Mouse (Mus musculus): ENCODE measurements around the gene Bpi. TPM values are rescaled to one million over a fixed set of nuclear protein-coding genes. Genes with fewer than 3 reads are reported as not detected.

Bpi gene
- polyA plus RNA-seq, 1 experiment from 2014 or later = not detected

DNA sequence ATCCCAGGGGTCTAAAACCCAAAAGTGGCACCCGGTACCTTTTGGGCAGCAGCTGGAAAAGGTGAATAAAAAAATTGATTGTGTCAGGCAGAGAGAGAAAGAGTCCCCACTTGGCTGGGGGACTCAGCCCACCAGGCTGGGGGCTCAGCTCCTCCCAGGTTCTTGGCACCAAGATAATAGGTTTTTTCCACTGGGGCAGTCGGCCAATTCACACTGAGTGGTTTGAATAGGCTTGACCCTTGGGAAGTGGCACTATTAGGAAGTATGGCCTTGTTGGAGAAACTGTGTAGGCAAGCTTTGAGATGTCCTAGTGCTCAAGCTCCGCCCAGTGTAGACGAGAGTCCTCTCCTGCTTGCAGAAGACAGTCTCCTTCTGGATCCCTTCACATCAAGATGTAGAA lies 41.8 kb downstream of the Bpi start:
- 43% methylated on average over 4 of the region's 4 CpGs for WGBS
- no peaks in the 10 kb centered on the region for H3K9me3 ChIP-seq (ENCODE audit: control insufficient read depth, low read length)
- H3K36me3 ChIP-seq (ENCODE audit: control insufficient read depth, insufficient read depth) = no peaks in the 10 kb centered on the region
- peaks cover 7% of the 10 kb centered on the region; the same call in 1 of the 2 replicates for H3K4me1 ChIP-seq (replicated peaks; ENCODE audit: control insufficient read depth, insufficient read depth, low read length)
- H3K9ac ChIP-seq (replicated peaks; ENCODE audit: low read depth, low read length) = no peak overlapping the region
- H3K27me3 ChIP-seq (replicated peaks; ENCODE audit: control insufficient read depth, insufficient read depth, low read length) = no peaks in the 10 kb centered on the region
- H3K4me2 ChIP-seq (ENCODE audit: low read length) = no peak overlapping the region
- peak; percentile 28; the same call in 1 of the 2 replicates for ATAC-seq
- H3K27ac ChIP-seq (ENCODE audit: low read length) = no peak overlapping the region
- no peak overlapping the region for H3K4me3 ChIP-seq (replicated peaks; ENCODE audit: low read length)

GRCm38 (mm10) chr2:158302807-158303206 lies 44.9 kb downstream of the Bpi start:
- H3K27ac ChIP-seq (ENCODE audit: low read length) = no peak overlapping the region
- ATAC-seq = no peak
- H3K4me1 ChIP-seq (replicated peaks; ENCODE audit: control insufficient read depth, insufficient read depth, low read length) = peaks cover 7% of the 10 kb centered on the region; the same call in 1 of the 2 replicates
- H3K27me3 ChIP-seq (replicated peaks; ENCODE audit: control insufficient read depth, insufficient read depth, low read length) = no peaks in the 10 kb centered on the region
- H3K4me3 ChIP-seq (replicated peaks; ENCODE audit: low read length) = no peak overlapping the region
- H3K4me2 ChIP-seq (ENCODE audit: low read length) = no peak overlapping the region
- 97% methylated on average over 3 of the region's 3 CpGs for WGBS
- no peaks in the 10 kb centered on the region for H3K36me3 ChIP-seq (ENCODE audit: control insufficient read depth, insufficient read depth)
- no peaks in the 10 kb centered on the region for H3K9me3 ChIP-seq (ENCODE audit: control insufficient read depth, low read length)
- H3K9ac ChIP-seq (replicated peaks; ENCODE audit: low read depth, low read length) = no peak overlapping the region

DNA sequence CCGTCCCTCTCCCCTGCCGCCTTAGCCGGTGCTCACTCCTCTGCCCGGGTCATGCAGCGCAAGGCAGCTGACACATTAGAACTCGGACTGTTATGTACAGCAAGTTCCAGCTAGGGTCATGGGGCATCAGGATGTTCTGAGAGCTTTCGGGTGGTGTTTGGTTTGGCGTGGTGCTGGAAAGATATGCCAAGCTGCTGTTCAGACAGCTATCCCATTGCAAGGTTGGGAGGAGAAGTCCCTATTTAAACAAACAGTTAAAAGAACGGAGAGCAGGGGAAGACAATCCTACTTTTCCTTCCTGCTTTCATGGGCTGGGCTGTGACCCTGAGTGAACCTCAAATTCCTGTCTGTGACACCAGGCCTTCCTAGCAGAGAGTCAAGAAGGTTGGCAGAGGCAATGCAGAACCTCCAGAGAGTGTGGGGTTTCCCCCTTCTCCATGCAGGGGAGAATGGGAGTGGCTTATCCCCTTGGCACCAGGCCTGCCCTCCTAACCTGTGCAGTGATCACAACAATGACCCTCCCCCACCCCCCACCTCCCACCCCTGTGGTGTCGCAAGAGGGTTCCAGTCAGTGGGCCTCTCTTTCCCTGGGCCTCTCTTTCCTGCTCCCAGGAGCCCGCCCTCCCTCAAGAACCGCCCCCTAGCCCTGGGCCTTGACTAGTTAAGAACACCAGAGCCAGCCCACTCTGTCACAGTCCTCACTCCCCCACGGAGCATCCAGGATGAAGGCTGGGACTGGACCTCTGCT lies 48.2 kb downstream of the Bpi start, which contains the start of gene Lbp:
TSS of gene Lbp (plus strand) at position 546 of the 748 bp plus-strand sequence.
- no peak for ATAC-seq
- no peaks in the 10 kb centered on the region for H3K27me3 ChIP-seq (replicated peaks; ENCODE audit: control insufficient read depth, insufficient read depth, low read length)
- H3K4me3 ChIP-seq (replicated peaks; ENCODE audit: low read length) = no peak within 1 kb of the TSS
- WGBS = 54% methylated on average over 13 of the region's 13 CpGs
- H3K27ac ChIP-seq (ENCODE audit: low read length) = no peak within 1 kb of the TSS
- H3K36me3 ChIP-seq (ENCODE audit: control insufficient read depth, insufficient read depth) = no peaks in the 10 kb centered on the region
- H3K4me1 ChIP-seq (replicated peaks; ENCODE audit: control insufficient read depth, insufficient read depth, low read length) = no peaks in the 10 kb centered on the region
- H3K9ac ChIP-seq (replicated peaks; ENCODE audit: low read depth, low read length) = no peak within 1 kb of the TSS
- no peak within 1 kb of the TSS for H3K4me2 ChIP-seq (ENCODE audit: low read length)
- no peaks in the 10 kb centered on the region for H3K9me3 ChIP-seq (ENCODE audit: control insufficient read depth, low read length)

GRCm38 (mm10) chr2:158306696-158307049 lies 48.8 kb downstream of the Bpi start:
- no peak for ATAC-seq
- 41% methylated on average over 6 of the region's 6 CpGs for WGBS
- no peak overlapping the region for H3K4me2 ChIP-seq (ENCODE audit: low read length)
- H3K9ac ChIP-seq (replicated peaks; ENCODE audit: low read depth, low read length) = no peak overlapping the region
- no peak overlapping the region for H3K4me3 ChIP-seq (replicated peaks; ENCODE audit: low read length)
- no peaks in the 10 kb centered on the region for H3K27me3 ChIP-seq (replicated peaks; ENCODE audit: control insufficient read depth, insufficient read depth, low read length)
- H3K27ac ChIP-seq (ENCODE audit: low read length) = no peak overlapping the region
- H3K36me3 ChIP-seq (ENCODE audit: control insufficient read depth, insufficient read depth) = no peaks in the 10 kb centered on the region
- no peaks in the 10 kb centered on the region for H3K4me1 ChIP-seq (replicated peaks; ENCODE audit: control insufficient read depth, insufficient read depth, low read length)
- H3K9me3 ChIP-seq (ENCODE audit: control insufficient read depth, low read length) = no peaks in the 10 kb centered on the region

DNA sequence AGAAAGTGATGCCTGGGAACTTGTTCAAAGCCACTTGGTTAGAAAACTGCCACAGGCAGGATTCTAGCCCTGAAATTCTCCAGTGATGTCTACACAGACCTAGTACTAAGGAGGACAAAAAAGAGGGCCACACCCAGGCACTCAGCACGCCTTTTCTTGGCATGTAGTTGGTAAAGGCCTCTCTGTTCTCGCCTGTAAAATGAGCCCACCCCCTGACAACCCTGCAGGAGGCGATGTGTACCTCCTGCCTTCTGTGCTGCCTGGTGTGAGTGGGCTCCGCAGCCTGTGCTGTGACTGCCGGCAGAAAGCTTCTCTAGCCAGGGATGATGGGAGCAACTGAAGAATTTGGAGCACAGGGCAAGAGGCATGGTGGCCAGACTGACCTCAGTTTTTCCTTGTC lies 50.4 kb downstream of the Bpi start:
- no peaks in the 10 kb centered on the region for H3K4me1 ChIP-seq (replicated peaks; ENCODE audit: control insufficient read depth, insufficient read depth, low read length)
- H3K4me3 ChIP-seq (replicated peaks; ENCODE audit: low read length) = no peak overlapping the region
- 50% methylated on average over 5 of the region's 5 CpGs for WGBS
- no peak overlapping the region for H3K27ac ChIP-seq (ENCODE audit: low read length)
- no peaks in the 10 kb centered on the region for H3K36me3 ChIP-seq (ENCODE audit: control insufficient read depth, insufficient read depth)
- H3K27me3 ChIP-seq (replicated peaks; ENCODE audit: control insufficient read depth, insufficient read depth, low read length) = no peaks in the 10 kb centered on the region
- H3K4me2 ChIP-seq (ENCODE audit: low read length) = no peak overlapping the region
- H3K9ac ChIP-seq (replicated peaks; ENCODE audit: low read depth, low read length) = no peak overlapping the region
- H3K9me3 ChIP-seq (ENCODE audit: control insufficient read depth, low read length) = no peaks in the 10 kb centered on the region
- ATAC-seq = no peak

- Histone ChIP-seq H3K4me2 (ENCODE audit: low read length) (no peak overlapping the region), H3K27ac (ENCODE audit: low read length) (no peak overlapping the region), H3K9me3 (ENCODE audit: control insufficient read depth, low read length) (no peaks in the 10 kb centered on the region), H3K9ac (replicated peaks; ENCODE audit: low read depth, low read length) (no peak overlapping the region), H3K4me3 (replicated peaks; ENCODE audit: low read length) (no peak overlapping the region), H3K4me1 (replicated peaks; ENCODE audit: control insufficient read depth, insufficient read depth, low read length) (peaks cover 4% of the 10 kb centered on the region), H3K36me3 (ENCODE audit: control insufficient read depth, insufficient read depth) (no peaks in the 10 kb centered on the region), H3K27me3 (replicated peaks; ENCODE audit: control insufficient read depth, insufficient read depth, low read length) (no peaks in the 10 kb centered on the region)
- 91% methylated on average over 1 of the region's 1 CpGs for WGBS
- ATAC-seq = no peak
These were observed 55.2 kb downstream of the Bpi start for GRCm38 (mm10) chr2:158313089-158313488.

GRCm38 (mm10) chr2:158316371-158316770 lies 58.5 kb downstream of the Bpi start:
- no peaks in the 10 kb centered on the region for H3K27me3 ChIP-seq (replicated peaks; ENCODE audit: control insufficient read depth, insufficient read depth, low read length)
- H3K4me2 ChIP-seq (ENCODE audit: low read length) = no peak overlapping the region
- no peak overlapping the region for H3K27ac ChIP-seq (ENCODE audit: low read length)
- no peak for ATAC-seq
- H3K9ac ChIP-seq (replicated peaks; ENCODE audit: low read depth, low read length) = no peak overlapping the region
- WGBS = 69% methylated on average over 8 of the region's 8 CpGs
- no peaks in the 10 kb centered on the region for H3K36me3 ChIP-seq (ENCODE audit: control insufficient read depth, insufficient read depth)
- H3K4me3 ChIP-seq (replicated peaks; ENCODE audit: low read length) = no peak overlapping the region
- no peaks in the 10 kb centered on the region for H3K9me3 ChIP-seq (ENCODE audit: control insufficient read depth, low read length)
- peaks cover 4% of the 10 kb centered on the region for H3K4me1 ChIP-seq (replicated peaks; ENCODE audit: control insufficient read depth, insufficient read depth, low read length)

GRCm38 (mm10) chr2:158317026-158317425 lies 59.1 kb downstream of the Bpi start:
- Histone ChIP-seq H3K9me3 (ENCODE audit: control insufficient read depth, low read length) (no peaks in the 10 kb centered on the region), H3K9ac (replicated peaks; ENCODE audit: low read depth, low read length) (no peak overlapping the region), H3K27ac (ENCODE audit: low read length) (no peak overlapping the region), H3K36me3 (ENCODE audit: control insufficient read depth, insufficient read depth) (no peaks in the 10 kb centered on the region), H3K27me3 (replicated peaks; ENCODE audit: control insufficient read depth, insufficient read depth, low read length) (no peaks in the 10 kb centered on the region), H3K4me1 (replicated peaks; ENCODE audit: control insufficient read depth, insufficient read depth, low read length) (peaks cover 4% of the 10 kb centered on the region), H3K4me2 (ENCODE audit: low read length) (no peak overlapping the region), H3K4me3 (replicated peaks; ENCODE audit: low read length) (no peak overlapping the region)
- ATAC-seq = peak; percentile 82
- WGBS = 5% methylated on average over 5 of the region's 5 CpGs

- 88% methylated on average over 6 of the region's 6 CpGs for WGBS
- no peaks in the 10 kb centered on the region for H3K9me3 ChIP-seq (ENCODE audit: control insufficient read depth, low read length)
- no peak overlapping the region for H3K27ac ChIP-seq (ENCODE audit: low read length)
These were observed 63.7 kb downstream of the Bpi start for GRCm38 (mm10) chr2:158321596-158321995.

GRCm38 (mm10) chr2:158322845-158323244 lies 65.0 kb downstream of the Bpi start:
- Histone ChIP-seq H3K9me3 (ENCODE audit: control insufficient read depth, low read length) (no peaks in the 10 kb centered on the region), H3K36me3 (ENCODE audit: control insufficient read depth, insufficient read depth) (no peaks in the 10 kb centered on the region), H3K27ac (ENCODE audit: low read length) (no peak overlapping the region), H3K9ac (replicated peaks; ENCODE audit: low read depth, low read length) (no peak overlapping the region), H3K4me2 (ENCODE audit: low read length) (no peak overlapping the region), H3K27me3 (replicated peaks; ENCODE audit: control insufficient read depth, insufficient read depth, low read length) (no peaks in the 10 kb centered on the region), H3K4me3 (replicated peaks; ENCODE audit: low read length) (no peak overlapping the region), H3K4me1 (replicated peaks; ENCODE audit: control insufficient read depth, insufficient read depth, low read length) (no peaks in the 10 kb centered on the region)
- no peak for ATAC-seq
- WGBS = 84% methylated on average over 3 of the region's 3 CpGs

More at GRCm38 (mm10) chr2:158321596-158321995, 63.7 kb downstream of the Bpi start:
- no peak for ATAC-seq
- Histone ChIP-seq H3K36me3 (ENCODE audit: control insufficient read depth, insufficient read depth) (no peaks in the 10 kb centered on the region), H3K4me2 (ENCODE audit: low read length) (no peak overlapping the region), H3K27me3 (replicated peaks; ENCODE audit: control insufficient read depth, insufficient read depth, low read length) (no peaks in the 10 kb centered on the region), H3K4me1 (replicated peaks; ENCODE audit: control insufficient read depth, insufficient read depth, low read length) (peaks cover 4% of the 10 kb centered on the region), H3K4me3 (replicated peaks; ENCODE audit: low read length) (no peak overlapping the region), H3K9ac (replicated peaks; ENCODE audit: low read depth, low read length) (no peak overlapping the region)

All from forebrain, embryonic 16.5 days (tissue).